Mouse (Mus musculus) testis, adult 2 months (tissue): ENCODE results near the gene Plcd1. TPM values are rescaled to one million over a fixed set of nuclear protein-coding genes. Genes with fewer than 3 reads are reported as not detected.

Experiments
- H3K27ac ChIP-seq: fragments of 200-500 bp; 2 replicates; pipeline ENCODE4 v1.5.1; 2012; ENCODE audit warnings: low read depth, low read length; ENCODE audit not compliant: control insufficient read depth, insufficient read depth
- H3K27me3 ChIP-seq: fragments of 200-500 bp; 2 replicates; pipeline ENCODE4 v1.6.1; 2012; ENCODE audit warnings: mild to moderate bottlenecking, low read length, moderate library complexity; ENCODE audit not compliant: control insufficient read depth, insufficient read depth
- H3K36me3 ChIP-seq: fragments of 200-500 bp; 2 replicates; pipeline ENCODE4 v1.6.1; 2012; ENCODE audit warnings: mild to moderate bottlenecking, low read length; ENCODE audit not compliant: control insufficient read depth, insufficient read depth
- H3K4me1 ChIP-seq: fragments of 200-500 bp; 2 replicates; pipeline ENCODE4 v1.6.1; 2012; ENCODE audit warnings: low read length; ENCODE audit not compliant: control insufficient read depth, insufficient read depth
- H3K4me3 ChIP-seq: fragments of 200-500 bp; 2 replicates; pipeline ENCODE4 v1.5.1; 2012; ENCODE audit warnings: low read depth, mild to moderate bottlenecking, low read length, moderate library complexity, mixed read lengths; ENCODE audit not compliant: control insufficient read depth
- CTCF ChIP-seq: fragments of 200-500 bp; IDR thresholded peaks from 2 replicates; pipeline ENCODE4 v1.5.1; 2012; ENCODE audit warnings: low read depth, mild to moderate bottlenecking, inconsistent platforms, low read length, moderate library complexity; ENCODE audit not compliant: control insufficient read depth, insufficient read depth, insufficient replicate concordance
- POLR2A ChIP-seq: fragments of 200-500 bp; IDR thresholded peaks from 2 replicates; pipeline ENCODE4 v1.6.1; 2012; ENCODE audit warnings: low read depth, mild to moderate bottlenecking, inconsistent platforms, low read length, moderate library complexity; ENCODE audit not compliant: control insufficient read depth
- polyA plus RNA-seq: library from polyadenylated mRNA; depleted of rRNA; stranded (reverse); fragments of >200 nt; gene quantifications from 2 replicates; pipeline ENCODE4 v1.2.3, GENCODE M21; 2012

Plcd1 gene
- polyA plus RNA-seq, 1 experiment = 13.4 TPM

GRCm38 (mm10) chr9:119075685-119076084 is 17.6 kb downstream of the Plcd1 start:
- peaks cover 21% of the 10 kb centered on the region for H3K4me1 ChIP-seq
- H3K4me3 ChIP-seq = peak overlapping the region; percentile 53
- no peaks in the 10 kb centered on the region for H3K27me3 ChIP-seq
- no peak for TF ChIP-seq POLR2A
- no peak for TF ChIP-seq CTCF
- no peak overlapping the region for H3K27ac ChIP-seq
- no peaks in the 10 kb centered on the region for H3K36me3 ChIP-seq

DNA sequence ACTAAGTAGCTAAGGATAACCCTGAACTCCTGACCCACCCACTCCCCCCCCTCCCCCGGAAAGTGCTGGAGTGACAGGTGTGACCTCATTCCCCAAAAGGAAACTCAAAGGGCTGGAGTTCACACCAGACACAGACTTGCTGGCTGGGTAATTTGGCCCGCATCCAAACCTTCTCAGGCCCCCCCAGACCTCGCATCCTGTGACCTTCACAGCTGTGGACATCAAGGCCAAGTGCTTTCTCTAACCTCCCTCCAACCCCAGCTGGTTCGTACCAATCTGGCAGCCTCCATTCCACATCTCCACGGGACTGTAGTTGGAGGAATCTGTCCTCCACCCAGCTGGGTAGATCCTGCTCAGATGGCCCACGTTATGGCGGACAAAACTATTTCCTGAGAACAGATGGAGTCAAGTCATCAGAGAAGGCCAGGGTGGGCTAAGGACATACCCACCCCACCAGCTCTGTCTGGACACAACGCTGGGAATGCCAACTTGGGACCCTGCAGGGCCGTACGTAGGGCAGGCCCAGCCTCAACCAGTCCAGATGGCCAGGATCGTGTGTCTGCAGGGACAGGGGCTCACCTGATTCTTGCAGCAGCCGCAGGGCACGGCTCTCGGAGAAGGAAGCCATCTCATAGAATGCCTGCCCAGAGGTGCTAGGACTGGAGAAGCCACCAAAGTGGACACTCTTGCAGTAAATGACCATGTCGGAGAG is 20.0 kb downstream of the Plcd1 start:
- Histone ChIP-seq H3K4me1 (peaks cover 21% of the 10 kb centered on the region), H3K27ac (no peak overlapping the region), H3K36me3 (no peaks in the 10 kb centered on the region), H3K4me3 (no peak overlapping the region), H3K27me3 (no peaks in the 10 kb centered on the region)
- TF ChIP-seq POLR2A (0 out of 2 replicates have a peak, but pooled peaks have one; percentile 9), CTCF (no peak)

- H3K4me3 ChIP-seq = no peak overlapping the region
These were observed 21.5 kb downstream of the Plcd1 start for GRCm38 (mm10) chr9:119071786-119072185.

GRCm38 (mm10) chr9:119070173-119070825 is 23.0 kb downstream of the Plcd1 start:
- TF ChIP-seq CTCF (no peak), POLR2A (no peak)
- Histone ChIP-seq H3K27me3 (no peaks in the 10 kb centered on the region), H3K4me1 (peaks cover 11% of the 10 kb centered on the region), H3K4me3 (no peak overlapping the region), H3K36me3 (no peaks in the 10 kb centered on the region), H3K27ac (no peak overlapping the region)

More at GRCm38 (mm10) chr9:119071786-119072185, 21.5 kb downstream of the Plcd1 start:
- H3K36me3 ChIP-seq = no peaks in the 10 kb centered on the region
- TF ChIP-seq CTCF = no peak
- no peak for TF ChIP-seq POLR2A
- peaks cover 21% of the 10 kb centered on the region for H3K4me1 ChIP-seq
- no peaks in the 10 kb centered on the region for H3K27me3 ChIP-seq
- no peak overlapping the region for H3K27ac ChIP-seq

DNA sequence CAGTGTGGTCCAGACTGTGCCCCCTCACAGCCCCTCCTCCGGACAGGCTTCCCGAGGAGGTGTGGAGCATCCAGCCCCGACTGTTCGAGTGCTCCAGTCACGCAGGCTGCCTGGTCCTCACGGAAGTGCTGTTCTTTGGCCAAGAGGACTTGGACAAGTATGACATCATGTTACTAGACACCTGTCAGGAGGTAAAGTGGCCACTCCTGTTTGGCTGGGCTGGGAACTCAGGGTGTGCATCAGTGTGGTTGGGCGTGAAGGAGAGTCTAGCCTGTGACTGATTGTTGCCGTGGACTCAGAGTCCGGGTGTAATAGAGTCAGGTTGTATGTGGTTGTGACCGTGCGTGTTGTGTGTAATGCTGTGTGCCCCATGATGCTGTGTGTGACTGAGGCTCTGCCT is 25.0 kb downstream of the Plcd1 start:
- Histone ChIP-seq H3K4me3 (no peak overlapping the region), H3K27me3 (no peaks in the 10 kb centered on the region), H3K36me3 (no peaks in the 10 kb centered on the region), H3K4me1 (peaks cover 2% of the 10 kb centered on the region), H3K27ac (no peak overlapping the region)
- TF ChIP-seq CTCF (no peak; the same call in 1 of the 2 replicates), POLR2A (no peak)

- no peaks in the 10 kb centered on the region for H3K27me3 ChIP-seq
- TF ChIP-seq CTCF (peak; percentile 90), POLR2A (no peak)
These were observed 25.7 kb downstream of the Plcd1 start for GRCm38 (mm10) chr9:119067601-119068000.

GRCm38 (mm10) chr9:119064296-119064695 is 29.0 kb downstream of the Plcd1 start:
- H3K4me1 ChIP-seq = peaks cover 4% of the 10 kb centered on the region
- no peaks in the 10 kb centered on the region for H3K36me3 ChIP-seq
- TF ChIP-seq POLR2A = no peak
- no peak for TF ChIP-seq CTCF
- H3K4me3 ChIP-seq = no peak overlapping the region
- H3K27me3 ChIP-seq = no peaks in the 10 kb centered on the region
- H3K27ac ChIP-seq = no peak overlapping the region

More at GRCm38 (mm10) chr9:119067601-119068000, 25.7 kb downstream of the Plcd1 start:
- Histone ChIP-seq H3K4me1 (peaks cover 4% of the 10 kb centered on the region), H3K27ac (no peak overlapping the region), H3K36me3 (no peaks in the 10 kb centered on the region), H3K4me3 (no peak overlapping the region)

- no peaks in the 10 kb centered on the region for H3K27me3 ChIP-seq
- peak overlapping the region; percentile 44 for H3K4me3 ChIP-seq
- peaks cover 4% of the 10 kb centered on the region for H3K4me1 ChIP-seq
- H3K27ac ChIP-seq = no peak overlapping the region
- no peak for TF ChIP-seq CTCF
- no peak for TF ChIP-seq POLR2A
- no peaks in the 10 kb centered on the region for H3K36me3 ChIP-seq
These were observed 30.2 kb downstream of the Plcd1 start for GRCm38 (mm10) chr9:119063036-119063644.
